Mouse (Mus musculus) c-Kit-positive CD71-positive TER-119-negative erythroid progenitor cells, embryonic 14.5 days (primary cell): ENCODE measurements around the gene Fam167b.
A peak's percentile ranks its signal among the peaks of the same experiment; 100 is the strongest.
"Not testable (repeated sequence)": the region's sequence is repeated elsewhere in the genome, so short reads cannot be mapped to it uniquely, and the experiment has no call there.

Experiments
- DNase-seq: peaks from one replicate; pipeline ENCODE4 v3.0.0-alpha.2; 2013; ENCODE audit warnings: low read depth

Gene Fam167b

DNA sequence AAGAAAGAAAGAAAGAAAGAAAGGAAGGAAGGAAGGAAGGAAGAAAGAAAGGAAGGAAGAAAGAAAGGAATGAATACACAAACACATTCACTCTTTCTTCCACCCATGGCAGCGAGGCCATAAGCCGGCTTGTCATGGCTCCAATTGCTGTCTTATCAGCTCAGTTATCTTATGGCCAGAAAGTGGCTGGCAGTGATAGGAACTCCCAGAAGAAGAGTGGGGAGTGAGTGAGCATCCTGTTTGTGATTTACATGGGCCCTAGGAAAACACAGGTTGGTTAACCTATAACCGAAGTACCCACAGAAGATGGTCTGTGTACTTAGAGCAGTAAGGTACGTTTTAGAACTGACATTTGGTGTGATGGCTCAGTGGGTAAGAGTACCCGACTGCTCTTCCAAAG, 17.2 kb downstream of the Fam167b start:
- no peak for DNase-seq

DNA sequence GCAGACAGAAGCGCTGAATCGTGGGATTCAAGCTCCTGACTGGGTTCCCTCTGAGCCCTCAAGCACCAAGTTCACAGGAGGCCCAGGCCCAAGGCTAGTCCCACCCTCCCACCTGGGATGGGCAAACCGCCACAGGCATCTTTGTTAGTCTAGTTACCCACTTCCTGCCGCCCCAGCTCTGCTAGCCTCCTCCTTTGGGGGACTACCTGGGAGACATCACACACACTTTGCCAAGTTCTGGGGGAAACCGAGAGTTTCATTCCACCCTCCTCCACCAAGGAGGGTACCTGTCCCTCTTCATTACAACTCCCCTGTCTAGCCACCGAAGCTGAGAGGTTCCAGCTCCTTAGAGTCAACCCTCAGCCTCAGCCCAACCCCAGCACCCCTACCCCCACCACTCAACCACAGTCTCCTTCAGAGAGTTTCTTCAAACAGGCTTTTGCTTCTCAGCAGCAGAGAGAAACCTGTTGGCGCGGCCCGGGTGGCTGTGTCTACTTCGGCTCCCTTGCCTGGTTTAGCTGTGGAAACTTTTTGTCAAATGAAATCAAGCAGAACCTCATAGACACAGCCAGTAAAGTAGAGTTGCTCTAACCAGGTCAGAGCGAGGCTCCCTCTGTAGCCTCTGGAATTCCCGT, 19.9 kb downstream of the Fam167b start:
- no peak for DNase-seq

DNA sequence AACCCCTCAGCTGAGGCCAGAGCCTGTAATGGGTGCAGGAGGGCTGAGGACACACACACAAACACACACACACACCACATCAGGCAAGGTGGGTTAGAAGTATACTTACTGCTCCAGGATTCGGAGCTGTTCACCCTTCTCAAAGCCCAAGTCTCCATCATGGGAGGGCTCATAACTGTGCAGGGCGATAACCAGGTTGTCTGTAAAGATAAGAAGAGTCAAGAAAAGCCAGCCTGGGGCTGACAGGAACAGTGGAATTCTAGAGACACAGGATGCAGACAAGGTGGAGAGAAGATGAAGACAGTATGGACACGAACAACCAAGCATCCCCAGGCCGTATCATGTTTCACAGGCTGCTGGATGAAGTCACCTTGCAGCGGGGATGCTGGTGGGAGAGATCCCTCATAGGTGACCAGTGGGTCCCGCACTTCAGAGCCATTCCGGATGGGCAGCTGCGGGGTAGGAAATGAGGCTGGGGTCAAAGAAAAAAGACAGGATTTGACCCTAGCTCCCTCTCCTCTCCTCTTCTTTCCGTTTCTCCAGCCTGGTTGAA, 21.0 kb downstream of the Fam167b start:
- DNase-seq, result peak; percentile 82

DNA sequence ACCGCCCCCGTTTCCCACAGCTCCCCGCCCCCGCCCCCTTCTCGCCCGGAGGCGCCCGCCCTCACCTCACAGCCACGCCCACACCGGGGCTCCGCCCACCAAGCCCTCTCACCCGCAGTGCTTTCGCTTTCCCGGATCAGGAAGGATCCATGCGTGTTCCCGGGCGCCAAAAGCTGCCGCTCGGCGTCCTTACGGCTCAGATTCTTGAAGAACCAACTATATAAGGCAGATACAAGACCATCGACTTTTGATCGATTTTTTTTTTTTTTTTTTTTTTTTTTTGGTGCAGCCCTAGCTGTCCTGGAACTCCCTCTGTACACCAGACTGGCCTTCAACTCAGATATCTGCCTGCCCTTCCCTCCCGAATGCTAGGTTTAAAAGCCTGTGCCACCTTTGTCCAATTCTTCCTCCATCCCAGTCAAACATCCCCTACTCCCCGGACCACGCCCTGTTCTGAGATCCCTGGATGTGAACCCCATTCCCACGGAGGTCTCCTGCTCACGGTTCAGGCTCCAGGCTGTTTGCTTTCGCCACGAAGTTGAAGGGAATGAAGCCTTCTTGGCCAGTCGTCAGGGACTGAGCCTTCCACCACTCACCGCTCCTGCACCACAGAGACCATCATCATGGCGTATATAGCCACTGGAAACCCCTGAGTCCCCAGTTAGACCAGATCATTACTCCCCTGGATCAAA, 21.7 kb downstream of the Fam167b start:
- DNase-seq, result peak; percentile 77

DNA sequence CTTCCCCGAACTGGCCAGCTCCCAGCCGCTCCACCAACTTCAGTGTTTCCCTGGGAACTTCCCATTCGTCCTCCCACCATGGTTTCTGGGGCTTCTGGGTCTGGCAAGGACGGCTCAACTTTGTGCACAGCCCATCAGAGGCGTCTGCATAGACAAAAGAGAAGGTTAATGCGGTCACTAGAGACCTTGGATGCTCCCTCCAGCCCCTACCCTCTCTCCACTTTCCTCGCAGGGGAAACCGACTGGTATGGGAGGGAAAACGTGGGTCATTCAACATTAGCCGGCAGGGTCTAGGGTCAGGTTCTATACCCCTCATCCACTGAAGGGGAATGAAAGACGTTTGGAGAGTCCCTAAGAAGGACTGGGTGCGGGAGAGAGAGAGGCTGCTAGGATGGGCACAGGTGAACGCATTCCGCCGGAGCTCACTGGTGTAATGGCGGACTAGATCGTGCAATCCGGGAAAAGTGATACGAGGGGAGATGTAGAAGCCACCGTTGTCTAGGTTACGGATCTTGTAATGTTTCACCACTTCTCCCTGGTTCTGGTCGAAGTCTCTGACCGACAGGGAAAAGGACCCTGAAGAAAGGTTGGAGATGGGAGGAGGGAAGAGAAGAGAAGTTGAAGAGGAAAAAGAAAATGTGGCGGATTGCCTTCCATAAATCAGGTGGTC, 22.4 kb downstream of the Fam167b start:
- no peak for DNase-seq

DNA sequence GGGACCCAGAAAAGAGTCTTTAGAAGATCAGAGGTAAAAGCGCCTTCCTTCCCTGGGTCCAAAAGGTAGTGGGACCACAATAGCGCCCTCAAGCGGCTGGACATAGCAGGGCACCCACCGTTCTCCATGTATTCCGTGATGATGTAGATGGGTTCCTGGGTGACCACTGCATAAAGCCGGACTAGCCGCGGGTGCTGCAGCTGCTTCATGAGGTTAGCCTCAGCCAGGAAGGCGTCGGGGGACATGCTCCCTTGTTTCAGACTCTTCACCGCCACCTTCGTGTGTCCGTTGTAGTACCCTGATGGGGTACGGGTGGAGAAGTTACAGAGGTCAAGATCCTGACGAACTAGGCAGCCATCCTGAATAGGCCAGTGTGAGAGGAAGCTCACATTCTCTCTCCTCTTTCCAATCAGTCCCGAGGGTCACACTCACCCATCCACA, 22.9 kb downstream of the Fam167b start:
- DNase-seq, result peak; percentile 65

DNA sequence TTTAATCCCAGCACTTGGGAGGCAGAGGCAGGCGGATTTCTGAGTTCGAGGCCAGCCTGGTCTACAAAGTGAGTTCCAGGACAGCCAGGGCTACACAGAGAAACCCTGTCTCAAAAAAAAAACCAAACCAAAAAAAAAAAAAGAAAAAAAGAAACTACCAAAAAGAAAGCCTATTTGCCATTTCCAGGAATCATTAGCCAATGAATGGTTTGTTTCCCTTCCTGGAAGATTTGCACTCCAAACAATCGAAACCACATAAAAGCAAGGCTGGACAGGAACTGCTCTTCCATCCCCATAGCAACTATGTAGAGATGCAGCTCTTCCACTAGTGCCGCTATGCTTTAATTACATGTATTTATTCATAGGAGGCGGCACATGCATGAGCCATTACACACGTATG, 23.8 kb downstream of the Fam167b start:
- not testable (repeated sequence) for DNase-seq

DNA sequence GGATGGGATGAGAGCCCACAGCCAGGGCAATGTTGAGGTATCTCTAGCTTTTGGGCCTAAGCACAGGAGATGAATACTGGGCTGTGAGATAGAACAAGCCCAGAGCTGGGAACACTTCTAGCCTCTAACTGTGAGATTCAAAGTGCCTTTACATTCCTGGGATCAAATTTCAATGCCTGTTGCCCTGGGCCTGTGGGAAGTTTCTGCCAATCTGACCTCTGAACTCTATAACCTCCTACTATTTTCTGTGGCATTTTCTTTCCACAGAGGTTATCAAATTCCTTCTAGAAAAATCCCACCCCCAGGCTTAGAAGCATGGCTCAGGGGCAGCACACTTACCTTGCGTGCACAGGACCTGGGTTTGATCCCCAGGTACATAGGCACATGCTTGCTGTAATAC, 28.1 kb downstream of the Fam167b start:
- DNase-seq, result no peak

DNA sequence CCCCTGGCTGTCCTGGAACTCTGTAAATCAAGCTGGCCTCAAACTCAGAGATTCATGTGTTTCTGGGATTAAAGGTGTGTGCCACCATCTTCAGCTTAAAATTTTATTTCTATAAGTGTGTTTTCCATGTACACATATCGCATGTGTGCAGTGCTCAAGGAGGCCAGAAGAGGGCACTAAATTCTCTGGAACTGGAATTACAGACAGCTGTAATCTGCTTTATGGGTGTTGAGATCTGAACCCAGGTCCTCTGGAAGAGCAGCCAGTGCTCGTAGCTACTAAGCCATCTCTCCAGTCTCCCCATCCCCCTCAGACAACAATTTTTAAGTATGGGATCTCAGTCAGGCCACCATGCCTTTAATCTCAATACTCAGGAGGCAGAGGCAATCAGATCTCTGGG, 29.0 kb downstream of the Fam167b start:
- no peak for DNase-seq

DNA sequence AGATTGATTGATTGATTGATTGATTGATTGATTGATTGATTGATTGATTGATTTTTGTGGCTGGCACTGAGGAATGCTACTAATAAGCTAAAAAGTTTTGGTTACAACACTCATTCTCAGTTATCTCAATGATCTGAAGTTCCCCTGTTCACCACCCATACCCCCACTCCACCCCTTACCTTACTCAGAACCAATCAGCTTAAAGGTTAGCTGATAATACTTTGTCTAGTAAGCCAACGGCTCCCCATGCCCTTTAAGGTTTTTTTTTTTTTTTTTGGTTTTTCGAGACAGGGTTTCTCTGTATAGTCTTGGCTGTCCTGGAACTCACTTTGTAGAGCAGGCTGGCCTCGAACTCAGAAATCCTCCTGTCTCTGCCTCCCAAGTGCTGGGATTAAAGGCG, 30.7 kb downstream of the Fam167b start:
- DNase-seq, result not testable (repeated sequence)

DNA sequence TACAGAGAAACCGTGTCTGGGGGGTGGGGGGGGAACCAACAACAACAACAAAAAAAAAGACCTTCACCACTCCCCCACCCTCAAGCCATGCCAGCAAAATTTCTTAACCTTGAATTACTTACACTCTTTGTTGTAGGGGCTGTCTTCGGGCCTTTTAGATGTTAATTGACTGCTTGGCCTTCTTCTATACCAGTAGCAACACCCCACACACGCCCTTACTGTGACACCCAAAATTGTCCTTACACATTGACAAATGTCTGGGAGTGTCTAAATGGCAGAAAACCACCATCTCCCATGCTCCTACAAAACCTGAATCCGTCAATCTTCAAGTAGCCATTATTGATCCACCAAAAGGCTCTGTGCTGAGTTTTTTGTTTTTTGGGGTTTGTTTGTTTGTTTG, 34.2 kb downstream of the Fam167b start:
- DNase-seq, result no peak

DNA sequence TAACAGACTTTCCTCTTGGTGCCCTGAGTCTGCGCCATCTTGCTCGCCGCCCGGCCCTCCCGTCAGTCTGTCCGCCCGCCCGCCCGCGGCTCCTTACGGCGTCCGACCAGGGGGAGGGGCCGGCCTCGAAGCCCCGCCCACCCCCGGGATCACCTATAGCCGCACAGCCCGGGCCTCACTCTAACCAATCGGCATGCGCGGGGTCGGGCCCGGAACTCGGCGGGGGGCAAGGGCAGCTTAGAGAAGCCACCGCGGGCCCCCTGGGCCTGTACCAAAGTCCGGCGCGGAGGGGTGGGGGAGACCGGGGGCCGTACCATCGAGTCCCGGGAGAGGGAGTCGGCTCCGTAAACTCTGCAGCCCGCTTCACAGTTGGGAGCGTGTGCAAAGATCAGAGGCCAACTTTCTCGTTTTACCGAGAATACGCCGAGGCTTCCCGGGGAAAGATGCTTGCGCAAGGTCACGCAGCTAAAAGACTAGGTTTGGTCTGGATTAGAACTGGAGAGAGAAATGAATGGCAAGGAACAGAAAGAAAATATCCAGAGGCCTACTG, 35.7 kb downstream of the Fam167b start, which contains the start of gene Hdac1:
Hdac1 (minus strand) TSS at position 122 of the 550 bp plus-strand sequence.
- peak; percentile 96 for DNase-seq

DNA sequence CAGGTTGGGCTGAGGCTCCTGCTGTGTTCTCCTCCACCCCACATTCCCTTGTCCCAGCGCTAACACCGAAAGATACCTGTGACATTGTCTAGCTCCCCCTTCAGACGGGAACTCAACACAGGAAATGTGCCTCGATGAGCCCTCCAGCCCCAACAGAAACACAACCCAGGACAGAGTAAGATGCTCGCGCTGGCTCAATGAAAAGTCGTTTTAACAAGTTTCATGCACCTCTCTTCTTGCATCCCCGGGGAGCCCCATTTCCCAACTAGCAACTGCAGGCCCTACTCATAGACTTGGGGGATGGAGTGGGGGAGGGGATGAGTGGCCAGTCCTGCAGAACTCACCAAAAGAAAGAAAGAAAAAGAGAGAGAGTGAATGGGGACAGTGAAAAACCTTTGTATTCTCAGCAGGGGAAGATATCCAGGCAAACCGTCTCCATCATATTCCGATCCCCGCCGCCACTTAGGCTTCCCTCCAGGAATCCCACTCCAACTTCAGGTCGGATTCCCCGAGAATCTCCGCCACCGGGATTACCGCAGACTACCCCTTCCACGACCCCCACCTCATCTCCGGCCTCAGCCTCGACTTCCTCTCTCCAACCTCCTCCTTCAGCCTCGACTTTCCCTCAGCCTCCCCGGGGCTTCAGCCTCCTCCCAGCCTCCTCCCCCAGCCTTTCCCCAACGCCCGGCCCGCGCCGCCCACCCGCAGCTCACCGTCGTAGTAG, 36.3 kb downstream of the Fam167b start:
- peak; percentile 52 for DNase-seq

DNA sequence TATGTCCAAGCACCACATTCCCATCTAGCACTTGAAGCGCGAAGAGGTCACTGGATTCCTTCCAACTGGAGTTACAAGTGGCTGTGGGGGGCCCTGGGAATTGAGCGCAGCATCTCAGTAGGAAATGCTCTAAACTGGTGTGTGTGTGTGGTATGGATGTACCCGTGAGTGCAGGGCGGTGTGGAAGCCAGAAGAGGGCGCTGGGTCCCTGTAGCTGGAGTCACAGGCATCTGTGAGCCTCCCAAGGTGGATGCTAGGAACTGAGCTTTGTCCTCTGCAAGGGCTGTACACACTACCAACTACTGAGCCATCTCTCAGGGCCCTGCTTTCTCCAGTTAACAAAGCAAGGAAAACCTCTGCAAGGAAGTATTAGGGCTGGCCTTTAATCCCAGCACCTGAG, 38.3 kb downstream of the Fam167b start:
- peak; percentile 55 for DNase-seq

DNA sequence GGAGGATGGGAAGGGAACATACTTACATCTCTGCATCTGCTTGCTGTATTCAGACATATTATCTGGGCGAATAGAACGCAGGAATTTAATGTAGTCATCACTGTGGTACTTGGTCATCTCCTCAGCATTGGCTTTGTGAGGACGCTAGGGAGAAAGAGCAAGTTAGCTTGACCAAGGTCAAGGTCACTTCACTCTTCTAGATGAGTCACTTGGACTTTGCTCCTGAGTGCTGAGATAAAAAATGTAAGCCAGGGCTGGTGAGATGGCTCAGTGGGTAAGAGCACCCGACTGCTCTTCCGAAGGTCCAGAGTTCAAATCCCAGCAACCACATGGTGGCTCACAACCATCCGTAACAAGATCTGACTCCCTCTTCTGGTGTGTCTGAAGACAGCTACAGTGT, 49.4 kb downstream of the Fam167b start:
- not testable (repeated sequence) for DNase-seq
